Mouse (Mus musculus) stomach, postnatal 0 days (tissue): ENCODE measurements at regions not wholly inside any gene's neighbourhood (a gene's known extent, or its start where the extent isn't known, plus 50 kb on each side); places are given as distances from the start of the nearest gene placed in this dataset.

Source experiments
- CTCF ChIP-seq: IDR thresholded peaks from 2 replicates; pipeline ENCODE4 v1.5.1; 2016; ENCODE audit warnings: antibody characterized with exemption, low read depth, mild to moderate bottlenecking, moderate library complexity
- EP300 ChIP-seq: optimal IDR thresholded peaks from 2 replicates; pipeline ENCODE3; 2016; ENCODE audit warnings: antibody characterized with exemption

DNA sequence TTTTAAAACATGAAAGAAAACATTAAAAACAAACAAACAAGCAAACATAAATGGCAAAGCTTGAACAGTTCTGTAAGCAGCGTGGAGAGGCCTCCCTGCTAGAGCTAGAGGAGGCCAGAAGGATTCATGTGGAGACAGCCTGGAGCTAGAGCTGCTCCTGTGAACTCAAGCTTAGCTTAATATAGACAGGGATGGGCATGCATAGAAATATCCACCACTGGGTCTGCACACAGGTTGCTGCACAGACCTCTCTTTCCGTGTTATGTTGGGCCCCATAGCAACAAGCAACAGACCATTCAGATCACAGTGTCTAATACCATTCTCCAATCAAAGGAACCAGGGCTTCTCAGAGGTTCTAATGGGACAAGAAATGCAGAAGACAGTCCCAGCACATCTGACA is 122.9 kb upstream of the Magi3 start:
- TF ChIP-seq EP300 (no peak), CTCF (no peak)
